Mouse (Mus musculus) neural tube, embryonic 12.5 days (tissue): ENCODE results near the gene Nfe2l1. TPM values are rescaled to one million over a fixed set of nuclear protein-coding genes. Genes with fewer than 3 reads are reported as not detected.
"Not testable (repeated sequence)": the region's sequence is repeated elsewhere in the genome, so short reads cannot be mapped to it uniquely, and the experiment has no call there.

Experiments
- ATAC-seq: fragments of 200-750 bp; cut with Nextera tagmentation; 2 replicates; pipeline ENCODE4 v1.8.0; 2017; ENCODE audit warnings: low read depth, mild to moderate bottlenecking, moderate TSS enrichment, moderate library complexity; ENCODE audit not compliant: low FRiP score
- H3K27ac ChIP-seq: fragments of 300-500 bp; sonication (generic); 2 replicates; pipeline ENCODE4 v1.5.1; 2016
- H3K27me3 ChIP-seq: fragments of 300-500 bp; sonication (generic); replicated peaks from 2 replicates; pipeline ENCODE4 v1.6.1; 2016; ENCODE audit warnings: mild to moderate bottlenecking
- H3K36me3 ChIP-seq: fragments of 300-500 bp; sonication (generic); 2 replicates; pipeline ENCODE4 v1.6.1; 2016; ENCODE audit warnings: mild to moderate bottlenecking
- H3K4me1 ChIP-seq: fragments of 300-500 bp; sonication (generic); 2 replicates; pipeline ENCODE4 v1.6.1; 2016
- H3K4me2 ChIP-seq: fragments of 300-500 bp; sonication (generic); replicated peaks from 2 replicates; pipeline ENCODE4 v1.6.1; 2016; ENCODE audit warnings: mild to moderate bottlenecking
- H3K4me3 ChIP-seq: fragments of 300-500 bp; sonication (generic); 2 replicates; pipeline ENCODE4 v1.5.1; 2016
- H3K9ac ChIP-seq: fragments of 300-500 bp; sonication (generic); 2 replicates; pipeline ENCODE4 v1.6.1; 2016; ENCODE audit warnings: mild to moderate bottlenecking
- H3K9me3 ChIP-seq: fragments of 300-500 bp; sonication (generic); 2 replicates; pipeline ENCODE4 v1.6.1; 2016; ENCODE audit warnings: mild to moderate bottlenecking
- WGBS: fragments of 180-500 bp; shearing (Covaris S2); methylation state at CpG from one replicate; pipeline ENCODE4 v1.1.7; 2016; 5-methylcytosine and 5-hydroxymethylcytosine counted together
- polyA plus RNA-seq: library from polyadenylated mRNA; unstranded; fragments of >200 nt; fragmentation: Nextera tagmentation; extraction: Ambion mirVana; gene quantifications from 2 replicates; pipeline ENCODE4 v1.2.1, GENCODE M21; 2016

Nfe2l1 gene
- polyA plus RNA-seq, 1 experiment from 2014 or later = 79.5 TPM

- 22% methylated on average over 26 of the region's 26 CpGs for WGBS
- peak overlapping the region; percentile 89 for H3K4me2 ChIP-seq
- no peaks in the 10 kb centered on the region for H3K36me3 ChIP-seq
- peak overlapping the region; percentile 6; the same call in 1 of the 2 replicates for H3K27ac ChIP-seq
- ATAC-seq = peak; percentile 70
- peaks cover 38% of the 10 kb centered on the region for H3K4me1 ChIP-seq
- H3K4me3 ChIP-seq = no peak overlapping the region
- no peaks in the 10 kb centered on the region for H3K27me3 ChIP-seq
- H3K9me3 ChIP-seq = no peaks in the 10 kb centered on the region
- peak overlapping the region; percentile 17; the same call in 1 of the 2 replicates for H3K9ac ChIP-seq
Observed at GRCm38 (mm10) chr11:96863206-96863995, 33.6 kb upstream of the Nfe2l1 start.

DNA sequence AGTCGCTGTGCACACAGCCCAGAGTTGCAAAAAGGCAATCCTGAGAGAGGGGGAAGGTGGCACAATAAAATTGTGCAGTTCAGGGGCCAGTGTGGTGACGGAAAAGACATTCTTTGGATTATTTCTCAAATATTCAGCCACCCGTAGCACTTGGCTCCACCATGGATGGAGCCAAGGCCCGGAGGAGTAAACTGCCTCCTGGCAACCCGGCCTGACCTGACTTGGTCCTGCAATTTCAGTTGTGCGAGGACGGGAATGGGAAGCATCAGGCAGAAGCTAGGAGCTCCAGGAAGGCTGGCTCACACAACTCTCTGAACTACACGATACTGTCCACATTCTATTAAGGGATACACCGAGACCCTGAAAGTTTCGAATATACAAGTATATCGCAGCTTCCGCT lies 32.8 kb upstream of the Nfe2l1 start:
- ATAC-seq = peak; percentile 11; the same call in 1 of the 2 replicates
- 56% methylated on average over 12 of the region's 12 CpGs for WGBS
- peaks cover 37% of the 10 kb centered on the region for H3K4me1 ChIP-seq
- no peaks in the 10 kb centered on the region for H3K36me3 ChIP-seq
- peak overlapping the region; percentile 89 for H3K4me2 ChIP-seq
- H3K9ac ChIP-seq = 0 out of 2 replicates have a peak overlapping the region, but pooled peaks have one; percentile 4
- H3K27me3 ChIP-seq = no peaks in the 10 kb centered on the region
- H3K27ac ChIP-seq = 0 out of 2 replicates have a peak overlapping the region, but pooled peaks have one; percentile 51
- H3K9me3 ChIP-seq = no peaks in the 10 kb centered on the region
- H3K4me3 ChIP-seq = no peak overlapping the region

DNA sequence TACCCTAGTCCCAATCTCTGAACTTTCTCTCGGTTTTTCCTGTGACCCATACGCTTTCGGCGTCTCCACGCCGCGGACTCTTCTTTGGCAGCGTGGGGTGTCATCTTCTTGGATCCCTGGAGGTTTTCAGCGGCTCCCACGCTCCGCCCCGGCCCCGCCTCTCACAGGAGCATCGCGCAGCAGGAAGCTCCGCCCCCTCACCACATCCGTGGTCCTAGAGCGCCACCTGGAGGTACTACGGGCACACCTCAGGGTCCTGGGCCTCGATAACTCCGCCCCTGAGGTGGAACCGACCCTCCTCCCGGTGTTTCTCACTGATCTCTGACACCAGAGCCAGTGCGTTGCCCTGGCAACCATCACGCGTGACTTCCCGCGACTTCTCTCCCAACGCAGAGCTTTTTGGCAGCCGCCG lies 32.1 kb upstream of the Nfe2l1 start:
- no peaks in the 10 kb centered on the region for H3K9me3 ChIP-seq
- peak; percentile 87 for ATAC-seq
- H3K27ac ChIP-seq = no peak overlapping the region
- H3K27me3 ChIP-seq = no peaks in the 10 kb centered on the region
- no peaks in the 10 kb centered on the region for H3K36me3 ChIP-seq
- peak overlapping the region; percentile 53; the same call in 1 of the 2 replicates for H3K9ac ChIP-seq
- H3K4me2 ChIP-seq = peak overlapping the region; percentile 89
- peaks cover 33% of the 10 kb centered on the region for H3K4me1 ChIP-seq
- H3K4me3 ChIP-seq = peak overlapping the region; percentile 38
- WGBS = under 1% methylated on average over 31 of the region's 31 CpGs

DNA sequence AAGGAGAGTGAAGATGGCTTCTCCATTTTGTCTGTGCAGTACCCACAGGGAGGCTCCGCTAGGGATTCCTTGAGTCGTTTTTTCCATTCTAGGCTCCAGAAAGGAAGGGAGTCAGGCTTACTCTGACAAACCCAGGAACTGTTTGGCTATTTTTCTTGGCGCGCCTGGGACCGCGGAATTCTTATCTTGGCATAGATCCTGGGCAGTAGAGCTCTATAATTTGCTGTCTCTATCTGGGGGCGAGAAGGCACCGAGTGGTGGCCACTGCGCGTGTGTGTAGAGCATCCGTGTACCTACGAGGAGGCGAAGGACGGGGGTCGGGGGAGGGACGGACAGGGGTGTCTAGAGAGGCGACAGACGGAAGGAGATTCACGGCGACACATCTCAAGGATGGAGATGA lies 31.7 kb upstream of the Nfe2l1 start:
- Histone ChIP-seq H3K9me3 (no peaks in the 10 kb centered on the region), H3K4me1 (peaks cover 33% of the 10 kb centered on the region), H3K36me3 (no peaks in the 10 kb centered on the region), H3K4me3 (peak overlapping the region; percentile 38), H3K9ac (peak overlapping the region; percentile 53), H3K27me3 (no peaks in the 10 kb centered on the region), H3K27ac (no peak overlapping the region), H3K4me2 (peak overlapping the region; percentile 89)
- ATAC-seq = peak; percentile 57
- WGBS = 1% methylated on average over 20 of the region's 20 CpGs

DNA sequence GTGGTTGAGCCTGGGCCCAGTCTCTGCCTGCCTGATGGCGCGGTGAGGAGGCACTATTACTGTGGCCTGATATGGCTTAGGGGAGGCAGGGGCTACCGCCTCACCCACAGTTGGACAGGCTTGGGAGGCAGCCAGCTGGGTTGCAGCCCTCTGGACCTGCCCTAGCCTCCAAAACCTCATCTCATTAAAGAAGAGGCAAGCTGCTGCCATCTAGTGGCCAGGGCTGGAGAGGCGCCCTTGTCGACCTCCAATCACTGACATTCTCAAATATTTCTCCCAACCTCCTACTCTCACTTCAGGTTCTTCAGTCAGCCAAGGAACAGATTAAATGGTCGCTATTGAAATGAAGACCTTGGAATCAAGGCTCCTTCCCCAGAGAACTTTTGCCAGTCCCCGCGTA lies 30.8 kb upstream of the Nfe2l1 start:
- no peak overlapping the region for H3K4me3 ChIP-seq

GRCm38 (mm10) chr11:96859635-96860034 lies 29.9 kb upstream of the Nfe2l1 start:
- no peak overlapping the region for H3K4me3 ChIP-seq
- H3K4me1 ChIP-seq = peaks cover 33% of the 10 kb centered on the region
- no peak overlapping the region for H3K9ac ChIP-seq
- no peaks in the 10 kb centered on the region for H3K9me3 ChIP-seq
- no peak for ATAC-seq
- no peak overlapping the region for H3K4me2 ChIP-seq
- 89% methylated on average over 4 of the region's 4 CpGs for WGBS
- no peaks in the 10 kb centered on the region for H3K36me3 ChIP-seq
- H3K27ac ChIP-seq = no peak overlapping the region
- no peaks in the 10 kb centered on the region for H3K27me3 ChIP-seq

More for the DNA sequence above, 30.8 kb upstream of the Nfe2l1 start:
- H3K9me3 ChIP-seq = no peaks in the 10 kb centered on the region
- WGBS = 10% methylated on average over 8 of the region's 8 CpGs
- no peak for ATAC-seq
- peaks cover 33% of the 10 kb centered on the region for H3K4me1 ChIP-seq
- H3K9ac ChIP-seq = no peak overlapping the region
- H3K27me3 ChIP-seq = no peaks in the 10 kb centered on the region
- H3K4me2 ChIP-seq = peak overlapping the region; percentile 89; the same call in 1 of the 2 replicates
- no peak overlapping the region for H3K27ac ChIP-seq
- no peaks in the 10 kb centered on the region for H3K36me3 ChIP-seq

DNA sequence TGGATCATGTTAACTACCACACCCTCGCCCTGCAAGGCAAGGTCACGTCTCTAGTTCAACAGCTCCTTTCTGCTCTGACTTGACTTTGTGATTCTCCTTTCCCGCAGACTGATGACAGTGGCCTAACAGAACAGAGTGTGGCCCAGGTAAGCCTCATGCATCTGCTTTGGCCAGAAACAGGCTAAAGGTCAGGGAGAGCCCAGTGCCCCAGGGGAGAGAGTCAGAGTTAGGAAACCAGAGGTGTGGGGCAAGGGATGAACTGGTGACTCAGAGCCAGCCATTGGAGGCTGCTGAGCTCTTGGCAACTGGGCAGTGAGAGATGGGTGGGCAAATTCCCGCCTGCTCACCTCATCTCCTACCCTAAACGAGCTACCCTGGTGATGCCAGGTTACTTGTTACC lies 27.7 kb upstream of the Nfe2l1 start:
- Histone ChIP-seq H3K4me3 (no peak overlapping the region), H3K4me1 (peaks cover 16% of the 10 kb centered on the region), H3K36me3 (no peaks in the 10 kb centered on the region), H3K9ac (no peak overlapping the region), H3K27me3 (no peaks in the 10 kb centered on the region), H3K27ac (no peak overlapping the region), H3K4me2 (no peak overlapping the region), H3K9me3 (no peaks in the 10 kb centered on the region)
- no peak for ATAC-seq
- 84% methylated on average over 5 of the region's 5 CpGs for WGBS

DNA sequence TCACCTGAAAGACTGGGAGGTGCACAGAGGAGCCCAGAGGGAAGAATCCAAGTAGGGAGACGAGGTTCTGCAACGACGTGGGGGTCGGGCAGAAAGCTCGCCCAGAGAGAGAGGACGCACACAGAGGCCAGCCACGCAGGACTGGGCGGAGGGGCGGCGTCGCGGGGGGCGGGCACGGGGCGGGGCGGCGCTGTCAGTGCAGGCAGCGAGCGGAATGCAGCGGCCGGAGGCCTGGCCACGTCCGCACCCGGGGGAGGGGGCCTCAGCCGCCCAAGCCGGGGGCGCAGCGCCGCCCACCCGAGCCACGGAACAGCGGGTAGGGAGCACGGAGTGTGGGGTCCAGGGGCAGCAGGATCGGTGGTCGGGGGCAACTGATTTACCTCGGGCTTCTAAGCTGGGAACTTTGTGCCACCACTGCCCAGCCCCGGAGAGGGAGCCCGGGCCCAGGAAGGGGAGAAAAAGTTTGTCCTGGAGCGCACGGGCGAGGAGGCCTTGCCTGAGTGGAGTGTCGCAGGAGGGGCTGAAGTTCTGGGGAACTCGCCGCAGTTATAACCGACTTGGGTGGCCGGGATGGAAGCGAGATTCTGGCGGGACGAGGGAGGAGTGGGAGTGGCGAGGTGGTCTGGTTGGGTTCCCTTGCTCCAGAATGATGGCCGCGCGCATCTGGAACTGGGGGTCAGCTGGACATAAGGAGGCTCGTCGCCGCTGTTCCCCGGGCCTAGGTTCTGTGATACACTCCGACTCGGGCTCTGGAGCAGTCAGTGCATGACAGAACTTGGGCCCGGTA lies 20.1 kb upstream of the Nfe2l1 start, which contains the start of gene Copz2:
TSS of gene Copz2 (plus strand) at position 190 of the 787 bp plus-strand sequence.
- no peaks in the 10 kb centered on the region for H3K9me3 ChIP-seq
- H3K4me3 ChIP-seq = peak within 1 kb of the TSS; percentile 53
- peaks cover 10% of the 10 kb centered on the region for H3K4me1 ChIP-seq
- no peak; the same call in 1 of the 2 replicates for ATAC-seq
- H3K27me3 ChIP-seq = peaks cover 4% of the 10 kb centered on the region; the same call in 1 of the 2 replicates
- peak within 1 kb of the TSS; percentile 61 for H3K9ac ChIP-seq
- peak within 1 kb of the TSS; percentile 95 for H3K4me2 ChIP-seq
- H3K27ac ChIP-seq = no peak within 1 kb of the TSS
- no peaks in the 10 kb centered on the region for H3K36me3 ChIP-seq
- 2% methylated on average over 58 of the region's 60 CpGs for WGBS

DNA sequence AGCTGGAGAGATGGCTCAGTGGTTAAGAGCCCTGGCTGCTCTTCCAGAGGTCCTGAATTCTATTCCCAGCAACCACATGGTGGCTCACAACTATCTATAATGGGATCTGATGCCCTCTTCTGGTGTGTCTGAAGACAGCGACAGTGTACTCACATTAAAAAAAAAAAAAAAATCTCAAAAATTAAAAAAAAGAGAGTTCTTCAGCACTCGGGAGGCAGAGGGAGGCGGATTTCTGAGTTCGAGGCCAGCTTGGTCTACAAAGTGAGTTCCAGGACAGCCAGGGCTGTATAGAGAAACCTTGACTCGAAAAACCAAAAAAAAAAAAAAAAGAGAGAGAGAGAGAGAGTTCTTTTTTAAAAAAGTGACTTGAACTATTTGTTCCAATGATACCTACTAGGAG lies 19.4 kb upstream of the Nfe2l1 start:
- Histone ChIP-seq H3K4me2 (peak overlapping the region; percentile 95), H3K4me3 (peak overlapping the region; percentile 53; the same call in 1 of the 2 replicates), H3K4me1 (peaks cover 10% of the 10 kb centered on the region)
- not testable (repeated sequence) for H3K36me3 ChIP-seq, H3K9me3 ChIP-seq, H3K27me3 ChIP-seq, ATAC-seq, H3K9ac ChIP-seq, H3K27ac ChIP-seq
- 77% methylated on average over 5 of the region's 5 CpGs for WGBS

GRCm38 (mm10) chr11:96848694-96849093 lies 18.9 kb upstream of the Nfe2l1 start:
- Histone ChIP-seq H3K36me3 (no peaks in the 10 kb centered on the region), H3K27me3 (peaks cover 4% of the 10 kb centered on the region; the same call in 1 of the 2 replicates), H3K9ac (no peak overlapping the region), H3K4me3 (no peak overlapping the region), H3K27ac (no peak overlapping the region), H3K9me3 (no peaks in the 10 kb centered on the region), H3K4me2 (no peak overlapping the region), H3K4me1 (peaks cover 10% of the 10 kb centered on the region)
- WGBS = 63% methylated on average over 9 of the region's 9 CpGs
- no peak for ATAC-seq

GRCm38 (mm10) chr11:96847240-96847639 lies 17.5 kb upstream of the Nfe2l1 start:
- Histone ChIP-seq H3K27me3 (peaks cover 4% of the 10 kb centered on the region; the same call in 1 of the 2 replicates), H3K4me3 (no peak overlapping the region), H3K4me1 (peaks cover 10% of the 10 kb centered on the region), H3K4me2 (0 out of 2 replicates have a peak overlapping the region, but pooled peaks have one; percentile 4), H3K27ac (no peak overlapping the region), H3K9me3 (no peaks in the 10 kb centered on the region), H3K9ac (no peak overlapping the region), H3K36me3 (no peaks in the 10 kb centered on the region)
- ATAC-seq = no peak
- 36% methylated on average over 3 of the region's 3 CpGs for whole genome bisulfite sequencing

GRCm38 (mm10) chr11:96843627-96844026 lies 13.9 kb upstream of the Nfe2l1 start:
- 60% methylated on average over 3 of the region's 3 CpGs for WGBS
- Histone ChIP-seq H3K27me3 (no peaks in the 10 kb centered on the region), H3K4me1 (peaks cover 6% of the 10 kb centered on the region; the same call in 1 of the 2 replicates), H3K36me3 (no peaks in the 10 kb centered on the region), H3K9me3 (no peaks in the 10 kb centered on the region), H3K9ac (no peak overlapping the region), H3K4me3 (no peak overlapping the region), H3K4me2 (no peak overlapping the region), H3K27ac (no peak overlapping the region)
- no peak for ATAC-seq
